Mouse (Mus musculus) A20 (cell line): ENCODE measurements at regions not wholly inside any gene's neighbourhood (a gene's known extent, or its start where the extent isn't known, plus 50 kb on each side); places are given as distances from the start of the nearest gene placed in this dataset.
A peak's percentile ranks its signal among the peaks of the same experiment; 100 is the strongest.

ENCODE experiments used
- DNase-seq: peaks from one replicate; pipeline ENCODE4 v3.0.0-alpha.2; 2011; ENCODE audit warnings: low read depth, low spot score

- no peak for DNase-seq
These were observed 125.2 kb upstream of the Map1b start for GRCm38 (mm10) chr13:99641386-99642165.

GRCm38 (mm10) chr13:99632706-99633105 is 116.4 kb upstream of the Map1b start:
- DNase-seq, result no peak

- DNase-seq, result no peak
These were observed 114.5 kb upstream of the Map1b start for GRCm38 (mm10) chr13:99630800-99631199.

GRCm38 (mm10) chr13:99630356-99630755 is 114.0 kb upstream of the Map1b start:
- DNase-seq, result no peak

- peak; percentile 11 for DNase-seq
These were observed 108.9 kb upstream of the Map1b start for GRCm38 (mm10) chr13:99625196-99625595.

- DNase-seq, result no peak
These were observed 102.0 kb upstream of the Map1b start for GRCm38 (mm10) chr13:99618332-99618731.

GRCm38 (mm10) chr13:99617457-99617856 is 101.1 kb upstream of the Map1b start:
- no peak for DNase-seq

- DNase-seq, result no peak
These were observed 95.6 kb upstream of the Map1b start for GRCm38 (mm10) chr13:99611715-99612494.

GRCm38 (mm10) chr13:99610498-99610897 is 94.2 kb upstream of the Map1b start:
- DNase-seq, result no peak

- no peak for DNase-seq
These were observed 93.1 kb upstream of the Map1b start for GRCm38 (mm10) chr13:99609151-99610146.

GRCm38 (mm10) chr13:99608591-99608990 is 92.3 kb upstream of the Map1b start:
- DNase-seq, result no peak

GRCm38 (mm10) chr13:99607208-99607607 is 90.9 kb upstream of the Map1b start:
- DNase-seq, result no peak

- DNase-seq, result peak; percentile 51
These were observed 90.3 kb upstream of the Map1b start for GRCm38 (mm10) chr13:99606606-99606990.

GRCm38 (mm10) chr13:99605866-99606605 is 89.7 kb upstream of the Map1b start:
- no peak for DNase-seq

- no peak for DNase-seq
These were observed 81.6 kb upstream of the Map1b start for GRCm38 (mm10) chr13:99597891-99598290.

GRCm38 (mm10) chr13:99593846-99594813 is 77.8 kb upstream of the Map1b start:
- DNase-seq, result no peak

GRCm38 (mm10) chr13:99593243-99593635 is 76.9 kb upstream of the Map1b start:
- no peak for DNase-seq

- DNase-seq, result no peak
These were observed 76.4 kb upstream of the Map1b start for GRCm38 (mm10) chr13:99592596-99593242.

GRCm38 (mm10) chr13:99588646-99589045 is 72.3 kb upstream of the Map1b start:
- no peak for DNase-seq
